ENCODE assay signal across 8 mouse cellular contexts in the genomic region with DNA sequence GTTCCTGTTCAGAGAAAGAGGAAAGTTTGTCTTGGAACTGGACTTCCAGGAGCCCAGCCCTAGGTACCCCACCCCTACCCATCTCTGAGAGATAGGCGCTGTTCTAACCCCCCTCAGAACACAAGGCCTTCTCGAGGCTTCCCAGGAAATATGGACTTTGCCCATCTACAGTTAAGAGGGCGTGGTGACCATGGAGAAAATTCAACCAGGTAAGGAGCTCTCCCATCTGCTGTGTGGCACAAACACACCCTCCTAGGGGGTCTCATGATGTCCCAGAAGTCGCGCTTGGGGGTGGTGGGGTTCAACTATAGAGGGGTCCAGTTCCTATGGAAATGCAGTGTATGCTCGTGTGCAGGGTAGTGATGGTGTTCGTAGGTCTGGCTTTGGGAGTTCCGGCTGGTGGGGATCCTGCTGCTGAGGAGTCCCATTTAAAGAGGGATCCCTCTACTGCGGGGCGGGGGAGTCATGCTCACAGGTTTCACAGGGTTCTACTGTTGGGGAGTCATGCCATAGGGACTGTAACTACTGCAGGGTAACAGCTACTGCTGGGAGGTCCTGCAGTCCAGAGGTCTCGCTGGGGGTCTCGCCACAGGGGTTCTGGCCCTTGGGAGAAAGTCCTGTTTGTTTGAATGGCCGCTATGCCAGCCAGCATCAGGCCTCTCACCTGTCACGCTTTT. TPM values are rescaled to one million over a fixed set of nuclear protein-coding genes. Genes with fewer than 3 reads are reported as not detected.
DNase-seq lines count a peak whose midpoint lies in the region; ATAC-seq and TF ChIP-seq lines count a peak whose summit lies in the region.

No protein-coding gene starts in this region.

- H3K9ac ChIP-seq in neural tube, embryonic 13.5 days, result peak overlapping the region; percentile 77

- no peaks in the 10 kb centered on the region for H3K36me3 ChIP-seq in neural tube, embryonic 13.5 days

- H3K9me3 ChIP-seq in neural tube, embryonic 13.5 days, result no peaks in the 10 kb centered on the region

- no peak for DNase-seq in layer of hippocampus, adult 2 months (ENCODE audit: low spot score in 2 of 2)
- no peak for DNase-seq in layer of hippocampus, adult 18-20 months (ENCODE audit: low spot score in 2 of 2)
- DNase-seq in kidney, postnatal 14 days, result peak; percentile 60
- no peak for DNase-seq in adrenal gland, adult 2 months
- no peak for DNase-seq in thymus, postnatal 36 days
- DNase-seq in gastrocnemius, adult 8-10 months (ENCODE audit: low spot score in 2 of 2), result no peak

- 28% methylated on average over 14 of the region's 14 CpGs for WGBS in neural tube, embryonic 13.5 days

- H3K4me3 ChIP-seq in layer of hippocampus, adult 2 months, result peak overlapping the region; percentile 63
- peak overlapping the region; percentile 56; the same call in 1 of the 2 replicates for H3K4me3 ChIP-seq in embryonic fibroblast, embryonic 13.5 days (ENCODE audit: insufficient read depth, low read length)
- peak overlapping the region; percentile 59 for H3K4me3 ChIP-seq in neural tube, embryonic 13.5 days

- H3K27me3 ChIP-seq in neural tube, embryonic 13.5 days, result peaks cover 37% of the 10 kb centered on the region

- 0 out of 2 replicates have a peak, but pooled peaks have one; percentile 4 for ATAC-seq in neural tube, embryonic 13.5 days (ENCODE audit: low read depth)

- no peak for TF ChIP-seq CTCF in layer of hippocampus, adult 2 months (conservative IDR thresholded peaks at IDR 0.05)
- TF ChIP-seq CTCF in embryonic fibroblast, embryonic 13.5 days (IDR thresholded peaks at IDR 0.05; ENCODE audit: borderline replicate concordance, insufficient read depth, low read length), result no peak

- H3K27ac ChIP-seq in layer of hippocampus, adult 2 months, result no peak overlapping the region
- no peak overlapping the region for H3K27ac ChIP-seq in embryonic fibroblast, embryonic 13.5 days (ENCODE audit: insufficient read depth, low read length)
- H3K27ac ChIP-seq in neural tube, embryonic 13.5 days (replicated peaks), result no peak overlapping the region

- no peak for TF ChIP-seq POLR2A in embryonic fibroblast, embryonic 13.5 days (IDR thresholded peaks at IDR 0.05; ENCODE audit: low read depth, low read length)

- H3K4me2 ChIP-seq in neural tube, embryonic 13.5 days, result peak overlapping the region; percentile 79

- no peaks in the 10 kb centered on the region for H3K4me1 ChIP-seq in embryonic fibroblast, embryonic 13.5 days (ENCODE audit: control insufficient read depth, insufficient read depth, low read length)
- peaks cover 12% of the 10 kb centered on the region for H3K4me1 ChIP-seq in neural tube, embryonic 13.5 days (replicated peaks)

RNA-seq across cellular contexts. Expression of a gene that starts 0.9 kb away (rescaled TPM):
- total RNA-seq in layer of hippocampus, adult 2 months (2021), result 1 to 10 TPM; 4.0 to 4.1 TPM
- total RNA-seq in layer of hippocampus, adult 18-20 months (2021), result 1 to 10 TPM; 3.6 to 3.7 TPM
- polyA plus RNA-seq in embryonic fibroblast, embryonic 13.5 days (2011; ENCODE audit: insufficient read length, low read depth, missing spikeins), result 0.70 and 2.1 TPM in 2 replicates
- polyA plus RNA-seq in neural tube, embryonic 13.5 days (2015; fragmentation: Nextera tagmentation; extraction: Ambion mirVana), result 9.7 and 11.2 TPM in 2 replicates
- total RNA-seq in adrenal gland, adult 2 months (2021), result 10 to 100 TPM; 10.8 to 16.4 TPM
- 10.1 and 12.5 TPM in 2 replicates for polyA plus RNA-seq in adrenal gland, adult 2 months (2012; rRNA removed)
- 10 to 100 TPM in 3 of 4 experiments, 1 to 10 TPM in 1; 9.3 to 14.1 (median 11.8) TPM for total RNA-seq in gastrocnemius, adult 8-10 months (2022)

RNA-seq across cellular contexts. Expression of a gene that starts 40.6 kb away (rescaled TPM):
- total RNA-seq in layer of hippocampus, adult 2 months (2021), result 100 to 1,000 TPM; 241 to 248 TPM
- 100 to 1,000 TPM; 275 to 276 TPM for total RNA-seq in layer of hippocampus, adult 18-20 months (2021)
- polyA plus RNA-seq in embryonic fibroblast, embryonic 13.5 days (2011; ENCODE audit: insufficient read length, low read depth, missing spikeins), result 604 and 655 TPM in 2 replicates
- polyA plus RNA-seq in neural tube, embryonic 13.5 days (2015; fragmentation: Nextera tagmentation; extraction: Ambion mirVana), result 281 and 292 TPM in 2 replicates
- total RNA-seq in adrenal gland, adult 2 months (2021), result 100 to 1,000 TPM; 476 to 520 TPM
- polyA plus RNA-seq in adrenal gland, adult 2 months (2012; rRNA removed), result 336 and 366 TPM in 2 replicates
- total RNA-seq in gastrocnemius, adult 8-10 months (2022), result 100 to 1,000 TPM; 405 to 451 (median 426) TPM

RNA-seq across cellular contexts. Expression of a gene that starts 54.4 kb away (rescaled TPM):
- 1 to 10 TPM in 1 of 2 experiments, under 1 TPM in 1; 0.67 to 1.1 TPM for total RNA-seq in layer of hippocampus, adult 2 months (2021)
- total RNA-seq in layer of hippocampus, adult 18-20 months (2021), result 1 to 10 TPM in 1 of 2 experiments, under 1 TPM in 1; 0.74 to 1.8 TPM
- not detected in 2 replicates for polyA plus RNA-seq in embryonic fibroblast, embryonic 13.5 days (2011; ENCODE audit: insufficient read length, low read depth, missing spikeins)
- 0.65 and 2.4 TPM in 2 replicates for polyA plus RNA-seq in neural tube, embryonic 13.5 days (2015; fragmentation: Nextera tagmentation; extraction: Ambion mirVana)
- 1 to 10 TPM in 1 of 2 experiments, under 1 TPM in 1; 0.93 to 5.4 TPM for total RNA-seq in adrenal gland, adult 2 months (2021)
- polyA plus RNA-seq in adrenal gland, adult 2 months (2012; rRNA removed), result 0.38 and 2.0 TPM in 2 replicates
- 10 to 100 TPM; 50.0 to 62.3 (median 56.3) TPM for total RNA-seq in gastrocnemius, adult 8-10 months (2022)

Comparison
In these comparisons a context has a peak if more than half of its experiments do, and no peak if none do; other contexts are left out.
1. RNA of a gene that starts 54.4 kb away (total RNA-seq): 50.0 to 62.3 TPM in gastrocnemius, adult 8-10 months; 0.93 to 5.4 TPM in adrenal gland, adult 2 months, 0.74 to 1.8 TPM in layer of hippocampus, adult 18-20 months and 0.67 to 1.1 TPM in layer of hippocampus, adult 2 months; every median in the first group is over 4 times any median in the second.
2. Peak in every context shown above with its lines, with median percentiles within 50 percentile points of each other: H3K4me3 ChIP-seq.